Mouse (Mus musculus) midbrain, embryonic 14.5 days (tissue): ENCODE results near the gene Zfp280b. TPM values are rescaled to one million over a fixed set of nuclear protein-coding genes. Genes with fewer than 3 reads are reported as not detected.

Experiments used
- ATAC-seq: fragments of 200-750 bp; cut with Nextera tagmentation; 2 replicates; pipeline ENCODE4 v1.8.0; 2017; ENCODE audit warnings: moderate number of reproducible peaks, moderate library complexity; ENCODE audit not compliant: low FRiP score, low TSS enrichment
- DNase-seq: peaks from one replicate; pipeline ENCODE4 v3.0.0-alpha.2; 2015
- H3K27ac ChIP-seq: fragments of 300-500 bp; sonication (generic); replicated peaks from 2 replicates; pipeline ENCODE4 v1.5.1; 2014; ENCODE audit warnings: mild to moderate bottlenecking, low read depth, low read length, moderate library complexity
- H3K27me3 ChIP-seq: fragments of 300-500 bp; sonication (generic); 2 replicates; pipeline ENCODE4 v1.6.1; 2014; ENCODE audit warnings: low read length, control low read depth, mixed read lengths; ENCODE audit not compliant: control insufficient read depth, insufficient read depth
- H3K36me3 ChIP-seq: fragments of 300-500 bp; sonication (generic); 2 replicates; pipeline ENCODE4 v1.6.1; 2014; ENCODE audit warnings: low read length, control low read depth; ENCODE audit not compliant: control insufficient read depth, insufficient read depth
- H3K4me1 ChIP-seq: fragments of 300-500 bp; sonication (generic); 2 replicates; pipeline ENCODE4 v1.6.1; 2014; ENCODE audit warnings: mild to moderate bottlenecking, antibody characterized with exemption, low read length, control low read depth; ENCODE audit not compliant: control insufficient read depth, insufficient read depth
- H3K4me2 ChIP-seq: fragments of 300-500 bp; sonication (generic); 2 replicates; pipeline ENCODE4 v1.6.1; 2014; ENCODE audit warnings: mild to moderate bottlenecking, low read length, moderate library complexity
- H3K4me3 ChIP-seq: fragments of 300-500 bp; sonication (generic); replicated peaks from 2 replicates; pipeline ENCODE4 v1.5.1; 2014; ENCODE audit warnings: low read depth, low read length
- H3K9ac ChIP-seq: fragments of 300-500 bp; sonication (generic); replicated peaks from 2 replicates; pipeline ENCODE4 v1.6.1; 2014; ENCODE audit warnings: mild to moderate bottlenecking, low read length, moderate library complexity
- H3K9me3 ChIP-seq: fragments of 300-500 bp; sonication (generic); 2 replicates; pipeline ENCODE4 v1.6.1; 2016; ENCODE audit warnings: low read length, control low read depth, mixed read lengths; ENCODE audit not compliant: control insufficient read depth
- WGBS: fragments of 180-500 bp; shearing (Covaris S2); extraction: QIAGEN DNeasy Blood & Tissue Kit; methylation state at CpG from one replicate; pipeline ENCODE4 v1.1.7; 2014; 5-methylcytosine and 5-hydroxymethylcytosine counted together
- polyA plus RNA-seq: library from polyadenylated mRNA; unstranded; fragments of >200 nt; fragmentation: Nextera tagmentation; extraction: Ambion mirVana; gene quantifications from 2 replicates; pipeline ENCODE4 v1.2.1, GENCODE M21; 2014

Gene Zfp280b
- polyA plus RNA-seq, 1 experiment from 2014 or later, result 14.6 TPM

DNA sequence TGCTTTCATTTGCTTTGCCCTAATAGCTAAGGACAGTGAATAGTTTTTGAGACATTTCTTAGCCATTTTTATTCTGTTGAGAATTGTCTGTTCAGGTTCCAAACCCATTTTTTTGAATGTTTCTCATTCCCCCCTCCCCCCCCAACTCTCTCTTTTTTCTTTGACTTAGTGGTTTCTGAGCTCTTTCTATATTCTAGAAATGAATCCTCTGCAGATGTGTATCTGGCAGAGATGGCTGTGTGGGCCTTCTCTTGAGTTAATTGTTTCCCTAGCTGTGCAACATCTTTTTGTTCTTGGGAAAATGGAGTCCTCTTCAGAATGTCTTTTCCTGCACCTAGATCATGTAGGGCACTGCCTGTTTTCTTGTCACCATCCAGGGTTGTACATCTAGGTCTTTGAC lies 2.8 kb downstream of the Zfp280b start:
- ATAC-seq (no peak), DNase-seq (no peak)
- peaks cover 5% of the 10 kb centered on the region; the same call in 1 of the 2 replicates for H3K4me1 ChIP-seq
- H3K9ac ChIP-seq, result no peak overlapping the region
- H3K4me2 ChIP-seq, result no peak overlapping the region
- H3K36me3 ChIP-seq, result peaks cover 29% of the 10 kb centered on the region
- no peaks in the 10 kb centered on the region for H3K27me3 ChIP-seq
- no peaks in the 10 kb centered on the region for H3K9me3 ChIP-seq
- no peak overlapping the region for H3K4me3 ChIP-seq
- no peak overlapping the region for H3K27ac ChIP-seq

DNA sequence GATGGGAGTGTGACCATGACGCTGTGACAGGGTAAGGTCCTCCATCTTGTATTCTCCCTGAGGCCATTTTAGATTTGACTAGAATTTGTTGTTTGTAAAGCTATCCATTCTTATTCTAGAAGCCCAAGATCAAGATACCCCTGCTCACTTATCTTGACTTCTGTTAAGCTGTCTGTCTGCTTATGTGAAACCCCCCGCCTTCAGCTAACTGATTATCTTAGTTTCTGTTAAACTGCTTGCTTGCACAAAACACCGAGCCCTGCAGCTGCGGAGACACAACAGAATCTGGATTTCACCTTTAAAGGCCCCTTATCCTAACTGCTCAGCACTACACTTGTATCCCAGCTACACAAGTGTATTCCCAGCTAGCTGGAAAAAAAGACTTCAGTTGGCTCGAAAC lies 4.5 kb downstream of the Zfp280b start:
- ATAC-seq (no peak), DNase-seq (no peak)
- peaks cover 5% of the 10 kb centered on the region; the same call in 1 of the 2 replicates for H3K4me1 ChIP-seq
- H3K4me3 ChIP-seq, result no peak overlapping the region
- H3K9me3 ChIP-seq, result no peaks in the 10 kb centered on the region
- H3K27me3 ChIP-seq, result no peaks in the 10 kb centered on the region
- peaks cover 39% of the 10 kb centered on the region for H3K36me3 ChIP-seq
- no peak overlapping the region for H3K27ac ChIP-seq
- WGBS, result 97% methylated on average over 5 of the region's 5 CpGs
- H3K9ac ChIP-seq, result no peak overlapping the region
- H3K4me2 ChIP-seq, result no peak overlapping the region

DNA sequence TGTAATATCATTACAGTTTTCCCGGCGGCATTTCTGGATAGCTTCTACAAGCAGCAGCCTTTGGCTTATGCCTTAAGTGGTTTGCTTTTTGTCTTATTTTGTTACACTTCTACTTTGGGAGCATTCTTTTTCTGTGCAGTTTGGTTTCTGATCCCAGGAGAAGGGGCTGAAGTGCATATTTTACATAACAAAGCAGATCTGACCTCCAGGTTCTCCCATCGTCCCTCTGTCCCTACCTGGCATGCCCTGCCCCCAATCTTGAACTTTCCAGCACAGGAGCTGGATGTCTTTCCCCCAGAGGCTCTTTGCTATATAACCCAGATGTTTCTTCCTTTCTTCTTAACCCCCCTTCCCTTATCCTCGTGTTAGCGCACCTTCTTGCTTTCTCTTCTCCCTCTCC lies 12.9 kb downstream of the Zfp280b start:
- Histone ChIP-seq H3K4me3 (no peak overlapping the region), H3K4me1 (no peaks in the 10 kb centered on the region), H3K9ac (no peak overlapping the region), H3K27me3 (no peaks in the 10 kb centered on the region), H3K9me3 (no peaks in the 10 kb centered on the region), H3K36me3 (peaks cover 12% of the 10 kb centered on the region), H3K4me2 (no peak overlapping the region), H3K27ac (no peak overlapping the region)
- DNase-seq, result no peak
- WGBS, result 46% methylated on average over 5 of the region's 5 CpGs
- ATAC-seq, result no peak

DNA sequence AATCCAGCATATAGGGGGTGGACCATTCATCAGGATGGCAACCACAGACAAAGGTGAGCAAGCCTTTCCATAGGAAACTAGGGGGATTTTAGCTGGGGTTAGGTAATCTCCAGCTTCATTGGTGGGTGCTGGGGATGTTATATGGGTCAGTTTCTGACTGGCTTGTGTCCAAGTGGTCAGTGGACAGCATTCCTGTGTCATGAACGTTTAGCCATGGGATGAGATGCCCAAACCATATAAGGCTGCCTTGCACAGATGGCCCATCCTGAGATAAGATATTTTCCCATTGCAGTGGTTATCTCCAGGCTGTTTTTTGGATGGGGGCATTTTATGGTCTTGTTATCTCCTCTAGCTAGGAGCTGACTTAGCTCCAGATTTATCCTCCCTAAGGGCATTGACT lies 14.3 kb downstream of the Zfp280b start:
- Histone ChIP-seq H3K27ac (no peak overlapping the region), H3K4me1 (no peaks in the 10 kb centered on the region), H3K9me3 (no peaks in the 10 kb centered on the region), H3K36me3 (peaks cover 3% of the 10 kb centered on the region; the same call in 1 of the 2 replicates), H3K4me2 (no peak overlapping the region), H3K4me3 (no peak overlapping the region), H3K27me3 (no peaks in the 10 kb centered on the region), H3K9ac (no peak overlapping the region)
- 78% methylated on average over 1 of the region's 1 CpGs for WGBS
- ATAC-seq (no peak), DNase-seq (no peak)

DNA sequence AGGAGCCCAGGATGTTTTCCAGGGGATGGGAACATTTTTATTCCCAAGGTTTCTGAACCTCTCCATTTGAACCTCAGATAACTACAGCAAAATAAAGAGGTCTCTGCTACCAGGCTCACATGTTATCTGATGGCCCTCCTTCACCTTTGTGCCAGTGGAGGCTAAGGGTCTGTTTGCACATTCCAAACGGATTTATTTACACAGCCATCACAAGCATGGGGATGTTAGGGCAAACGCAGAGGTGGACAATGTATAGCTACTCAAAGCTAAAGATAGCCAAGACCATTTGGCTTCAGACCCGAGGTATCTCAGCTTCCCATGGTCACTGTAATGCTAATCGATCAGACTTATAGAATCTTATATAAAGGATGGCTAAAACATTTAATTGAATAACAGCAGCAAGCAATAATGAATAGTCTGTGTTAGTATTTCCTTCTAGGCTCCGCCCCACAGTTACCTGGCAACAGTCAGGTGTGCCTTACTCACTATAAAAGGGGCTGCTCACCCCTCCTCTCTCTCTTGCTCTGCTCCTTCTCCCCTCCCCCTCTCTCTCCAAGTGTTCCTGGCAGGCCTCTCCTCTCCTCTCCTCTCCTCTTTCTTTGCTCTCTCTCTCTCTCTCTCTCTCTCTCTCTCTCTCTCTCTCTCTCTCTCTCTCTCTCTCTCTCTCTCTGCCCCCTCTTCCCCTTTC lies 14.9 kb downstream of the Zfp280b start:
- H3K27ac ChIP-seq, result no peak overlapping the region
- peaks cover 3% of the 10 kb centered on the region; the same call in 1 of the 2 replicates for H3K36me3 ChIP-seq
- no peaks in the 10 kb centered on the region for H3K27me3 ChIP-seq
- ATAC-seq, result no peak
- DNase-seq, result no peak
- no peaks in the 10 kb centered on the region for H3K4me1 ChIP-seq
- 57% methylated on average over 5 of the region's 5 CpGs for WGBS
- H3K4me3 ChIP-seq, result no peak overlapping the region
- H3K9ac ChIP-seq, result no peak overlapping the region
- H3K9me3 ChIP-seq, result no peaks in the 10 kb centered on the region
- no peak overlapping the region for H3K4me2 ChIP-seq

DNA sequence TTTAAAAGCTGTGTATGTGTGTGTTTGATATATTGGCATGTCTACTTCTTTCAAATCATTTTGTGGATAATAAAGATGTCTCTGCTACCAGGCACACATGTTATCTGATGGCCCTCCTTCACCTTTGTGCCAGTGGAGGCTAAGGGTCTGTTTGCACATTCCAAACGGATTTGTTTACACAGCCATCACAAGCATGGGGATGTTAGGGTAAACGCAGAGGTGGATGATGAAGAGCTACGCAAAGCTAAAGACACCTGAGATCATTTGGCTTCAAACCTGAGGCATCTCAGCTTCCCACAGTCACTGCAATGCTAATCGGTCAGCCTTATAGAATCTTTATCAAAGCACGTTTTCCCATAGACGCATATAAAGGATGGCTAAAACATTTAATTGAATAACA lies 16.5 kb downstream of the Zfp280b start:
- no peaks in the 10 kb centered on the region for H3K4me1 ChIP-seq
- H3K36me3 ChIP-seq, result no peaks in the 10 kb centered on the region
- H3K4me2 ChIP-seq, result no peak overlapping the region
- no peak overlapping the region for H3K9ac ChIP-seq
- 59% methylated on average over 6 of the region's 6 CpGs for WGBS
- no peak overlapping the region for H3K27ac ChIP-seq
- no peaks in the 10 kb centered on the region for H3K27me3 ChIP-seq
- no peak overlapping the region for H3K4me3 ChIP-seq
- H3K9me3 ChIP-seq, result no peaks in the 10 kb centered on the region
- no peak for DNase-seq
- no peak for ATAC-seq

DNA sequence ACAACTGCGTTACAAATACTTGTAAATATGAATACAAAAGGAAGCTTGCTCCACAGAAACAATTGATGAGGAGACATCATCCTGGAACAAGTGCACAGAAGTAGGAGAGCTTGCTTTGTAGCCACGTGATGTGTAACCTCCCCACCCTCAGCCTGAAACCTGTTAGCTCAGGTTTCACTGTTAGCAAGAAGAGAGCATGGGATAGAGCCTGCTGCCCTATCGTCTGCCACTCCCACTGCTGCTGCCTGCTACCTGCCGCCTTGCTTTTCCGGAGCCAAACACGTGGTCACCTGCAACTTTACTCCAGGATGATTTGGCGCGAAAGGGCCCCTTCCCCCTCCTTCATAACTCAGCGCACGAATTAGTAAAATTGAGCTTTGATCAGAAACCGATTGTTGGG lies 19.4 kb downstream of the Zfp280b start:
- ATAC-seq (no peak), DNase-seq (no peak)
- Histone ChIP-seq H3K9me3 (no peaks in the 10 kb centered on the region), H3K4me2 (no peak overlapping the region), H3K27ac (no peak overlapping the region), H3K4me3 (no peak overlapping the region), H3K27me3 (no peaks in the 10 kb centered on the region), H3K36me3 (no peaks in the 10 kb centered on the region), H3K9ac (no peak overlapping the region), H3K4me1 (no peaks in the 10 kb centered on the region)
- WGBS, result 88% methylated on average over 11 of the region's 11 CpGs

DNA sequence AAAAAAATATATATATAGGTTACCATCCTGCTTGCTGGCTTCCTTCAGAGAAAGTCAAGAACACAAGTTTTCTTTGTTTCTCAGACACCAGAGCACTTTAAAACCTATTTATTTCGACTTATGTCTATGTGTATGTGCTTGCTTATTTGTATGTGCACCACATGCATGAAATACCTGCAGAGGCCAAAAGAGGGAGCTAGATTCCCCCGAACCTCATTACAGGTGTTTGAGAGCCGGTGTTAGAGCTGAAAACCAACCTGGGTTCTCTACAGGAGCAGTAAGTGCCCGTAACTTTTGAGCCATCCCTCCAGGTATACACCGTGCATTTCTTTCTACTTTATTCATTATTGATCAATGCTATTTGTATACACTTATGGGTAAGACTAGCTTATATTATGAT lies 30.0 kb downstream of the Zfp280b start:
- WGBS, result 96% methylated on average over 5 of the region's 5 CpGs
- no peak for ATAC-seq

More for the DNA sequence above, 30.0 kb downstream of the Zfp280b start:
- Histone ChIP-seq H3K27me3 (no peaks in the 10 kb centered on the region), H3K36me3 (no peaks in the 10 kb centered on the region), H3K9ac (no peak overlapping the region), H3K4me2 (no peak overlapping the region), H3K4me3 (no peak overlapping the region), H3K9me3 (no peaks in the 10 kb centered on the region), H3K4me1 (no peaks in the 10 kb centered on the region), H3K27ac (no peak overlapping the region)
- DNase-seq, result no peak
